Mouse (Mus musculus): Measurements from ENCODE around the gene Psmb9.

Psmb9 gene

DNA sequence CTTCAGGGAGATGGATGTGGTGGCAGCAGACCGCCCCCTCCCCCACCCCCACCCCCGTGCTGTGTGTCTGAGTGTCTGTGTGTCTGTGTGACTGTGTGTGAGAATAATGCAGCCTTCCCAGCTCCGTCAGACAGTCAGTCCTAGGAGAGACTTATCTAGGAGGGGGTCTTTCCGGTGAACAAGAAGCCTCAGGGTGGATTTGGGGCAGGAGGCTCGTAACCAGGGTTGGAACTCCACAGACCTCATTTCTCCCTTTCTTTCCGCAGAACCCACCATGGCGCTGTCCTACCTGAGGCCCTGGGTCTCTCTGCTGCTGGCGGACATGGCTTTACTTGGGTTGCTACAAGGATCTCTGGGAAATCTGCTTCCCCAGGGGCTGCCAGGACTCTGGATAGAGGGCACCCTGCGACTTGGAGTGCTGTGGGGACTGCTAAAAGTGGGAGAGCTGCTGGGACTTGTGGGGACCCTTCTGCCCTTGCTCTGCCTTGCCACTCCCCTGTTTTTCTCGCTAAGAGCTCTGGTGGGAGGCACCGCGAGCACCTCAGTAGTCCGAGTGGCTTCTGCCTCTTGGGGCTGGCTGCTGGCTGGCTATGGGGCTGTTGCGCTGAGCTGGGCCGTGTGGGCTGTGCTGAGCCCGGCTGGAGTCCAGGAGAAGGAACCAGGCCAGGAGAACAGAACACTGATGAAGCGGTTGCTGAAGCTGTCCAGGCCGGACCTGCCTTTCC, 17.6 kb upstream of the Psmb9 start:
- DNase-seq = peak; percentile 18

DNA sequence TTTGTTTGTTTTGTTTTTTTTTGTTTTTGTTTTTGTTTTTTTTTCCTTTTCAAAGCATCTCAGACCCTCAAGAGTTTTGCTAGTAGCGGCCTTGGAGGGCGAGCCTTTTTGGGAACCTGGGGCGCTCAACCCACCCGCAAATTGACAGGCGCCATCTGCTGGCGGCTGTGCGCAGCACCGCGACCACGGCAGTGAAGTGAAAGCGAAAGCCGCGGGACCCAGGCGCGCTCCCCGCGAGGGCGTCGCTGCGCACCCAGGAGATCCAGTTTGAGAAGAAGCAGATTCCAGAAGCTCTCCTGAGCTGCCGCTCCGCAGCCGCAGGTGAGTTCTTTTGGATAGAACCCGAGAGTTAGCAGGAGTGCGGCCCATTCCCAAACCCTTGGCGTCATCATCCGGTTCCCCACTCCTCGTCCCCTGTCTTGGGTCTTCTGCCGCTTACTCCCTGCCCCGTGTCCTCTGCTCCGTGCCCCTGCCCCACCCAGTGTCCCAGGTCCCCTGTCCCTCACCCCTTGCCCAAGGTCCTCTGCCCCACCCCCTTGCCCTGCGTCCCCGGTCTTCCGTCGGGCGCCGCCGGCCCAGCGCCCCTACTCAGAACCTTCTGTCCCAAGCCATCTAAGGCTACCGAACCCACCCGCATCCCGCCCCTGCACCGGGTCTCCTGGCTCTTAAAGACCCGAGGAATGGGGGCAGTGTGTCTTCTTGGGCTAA, 16.9 kb upstream of the Psmb9 start:
- DNase-seq = peak; percentile 88

DNA sequence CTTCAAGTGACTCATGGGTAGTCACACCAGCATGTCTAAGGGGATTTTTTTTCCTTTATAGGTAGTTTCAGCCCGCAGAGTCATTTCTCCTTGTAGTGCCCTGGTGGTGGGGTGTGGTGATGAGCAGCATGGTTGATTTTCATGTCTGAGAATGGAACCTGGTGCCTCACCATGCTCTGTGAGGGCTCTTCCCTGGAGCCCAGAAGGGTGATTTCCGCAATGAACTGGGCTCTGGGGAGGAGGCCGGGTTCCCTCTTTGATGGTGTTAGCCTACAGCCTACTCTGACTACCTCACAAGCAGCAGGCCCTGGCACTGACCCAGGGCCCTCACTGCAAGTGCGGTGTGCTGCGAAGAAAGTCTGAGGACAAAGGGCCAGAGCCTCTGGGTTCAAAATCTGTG, 15.9 kb upstream of the Psmb9 start, which contains the start of gene Tap2:
Tap2 (plus strand) TSS at position 84 of the 400 bp plus-strand sequence.
- DNase-seq = no peak

DNA sequence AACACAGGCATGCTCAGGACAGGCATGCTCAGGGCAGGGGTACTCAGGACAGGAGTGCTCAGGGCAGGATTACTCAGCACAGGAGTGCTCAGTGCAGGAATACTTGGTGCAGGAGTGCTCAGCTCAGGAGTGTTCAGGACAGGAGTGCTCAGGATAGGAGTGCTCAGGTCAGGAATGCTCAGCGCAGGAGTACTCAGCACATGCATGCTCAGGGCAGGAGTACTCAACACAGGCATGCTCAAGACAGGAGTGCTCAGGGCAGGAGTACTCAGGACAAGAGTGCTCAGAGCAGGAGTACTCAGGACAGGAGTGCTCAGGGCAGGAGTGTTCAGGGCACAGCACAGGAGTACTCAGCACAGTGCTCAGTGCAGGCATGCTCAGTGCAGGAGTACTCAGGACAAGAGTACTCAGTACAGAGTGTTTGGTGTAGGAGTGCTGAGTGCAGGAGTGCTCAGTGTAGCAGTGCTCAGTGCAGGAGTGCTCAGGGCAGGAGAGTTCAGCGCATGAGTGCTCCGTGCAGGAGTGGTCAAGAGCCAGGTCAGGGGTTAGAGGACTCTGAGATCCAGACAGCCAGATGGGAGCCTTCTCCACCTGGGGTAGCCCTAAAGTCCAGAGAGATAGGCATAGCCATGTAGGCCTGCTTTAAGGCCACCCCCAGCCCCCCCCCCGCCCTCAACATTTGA, 15.3 kb upstream of the Psmb9 start:
- DNase-seq = no peak

DNA sequence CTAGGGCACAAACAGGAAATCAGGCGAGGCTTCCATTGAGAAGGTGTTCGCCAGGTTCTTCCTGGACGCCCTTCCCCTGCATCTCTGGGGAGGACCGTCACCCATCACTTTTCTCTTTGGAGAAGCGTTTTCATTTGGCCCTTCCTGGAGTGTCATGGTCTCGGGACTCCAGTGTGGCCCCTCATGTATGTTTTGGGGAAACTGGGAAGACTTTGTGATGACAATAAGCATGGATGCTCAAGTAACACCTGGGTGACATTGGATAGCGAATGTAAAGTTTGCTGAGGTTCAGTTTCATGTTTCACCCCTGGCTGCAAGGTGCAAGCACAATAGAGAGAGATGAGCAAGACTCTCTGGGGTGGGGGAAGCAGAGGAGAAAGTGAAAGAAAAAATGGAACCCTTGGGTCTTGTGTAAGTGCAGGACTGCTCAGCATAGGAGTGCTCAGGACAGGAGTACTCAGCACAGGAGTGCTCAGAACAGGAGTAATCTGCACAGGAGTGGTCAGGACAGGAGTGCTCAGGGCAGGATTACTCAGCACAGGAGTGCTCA, 14.0 kb upstream of the Psmb9 start:
- DNase-seq = no peak

DNA sequence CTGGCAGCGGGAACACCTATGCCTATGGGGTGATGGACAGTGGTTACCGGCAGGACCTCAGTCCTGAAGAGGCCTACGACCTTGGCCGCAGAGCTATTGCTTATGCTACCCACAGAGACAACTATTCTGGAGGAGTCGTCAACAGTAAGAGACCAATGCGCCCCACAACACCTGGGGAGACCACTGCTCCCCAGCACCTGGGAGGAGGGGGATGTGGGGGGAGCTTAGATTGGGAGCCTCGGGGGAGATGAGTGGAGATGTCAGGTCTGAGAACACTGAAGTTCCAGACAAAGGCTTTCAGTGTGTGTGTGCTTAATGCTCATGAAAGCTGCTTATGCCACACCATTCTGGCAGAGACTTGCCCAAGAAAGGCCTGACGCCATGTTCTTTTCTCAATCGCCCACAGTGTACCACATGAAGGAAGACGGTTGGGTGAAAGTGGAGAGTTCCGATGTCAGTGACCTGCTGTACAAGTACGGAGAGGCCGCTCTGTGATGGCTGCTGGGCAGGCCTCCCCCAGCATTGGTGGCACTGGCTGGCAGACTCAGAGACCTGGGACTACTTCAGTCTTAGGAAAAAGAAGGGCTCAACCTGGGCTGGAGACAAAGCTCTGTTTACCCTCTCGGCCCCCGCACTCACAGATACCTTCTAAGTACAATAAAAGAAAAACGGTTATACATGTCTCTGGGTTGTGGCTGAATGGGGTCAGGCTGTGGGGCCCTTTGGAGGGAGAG, 13.4 kb upstream of the Psmb9 start:
- DNase-seq = no peak

DNA sequence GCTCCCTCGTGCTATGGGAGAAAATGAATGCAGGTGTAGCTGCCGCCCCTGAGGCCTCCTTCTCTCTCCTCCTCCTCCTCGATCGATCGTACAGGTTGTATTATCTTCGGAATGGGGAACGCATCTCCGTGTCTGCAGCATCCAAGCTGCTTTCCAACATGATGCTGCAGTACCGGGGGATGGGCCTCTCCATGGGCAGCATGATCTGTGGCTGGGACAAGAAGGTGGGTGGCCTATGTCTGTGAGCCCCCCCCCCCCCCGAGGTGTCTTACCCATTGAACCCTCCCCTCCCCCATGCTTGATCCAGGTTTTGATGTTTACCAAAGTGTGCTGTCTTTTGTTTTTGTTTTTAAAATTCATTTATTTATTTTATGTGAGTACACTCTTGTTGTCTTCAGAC, 12.5 kb upstream of the Psmb9 start:
- no peak for DNase-seq

DNA sequence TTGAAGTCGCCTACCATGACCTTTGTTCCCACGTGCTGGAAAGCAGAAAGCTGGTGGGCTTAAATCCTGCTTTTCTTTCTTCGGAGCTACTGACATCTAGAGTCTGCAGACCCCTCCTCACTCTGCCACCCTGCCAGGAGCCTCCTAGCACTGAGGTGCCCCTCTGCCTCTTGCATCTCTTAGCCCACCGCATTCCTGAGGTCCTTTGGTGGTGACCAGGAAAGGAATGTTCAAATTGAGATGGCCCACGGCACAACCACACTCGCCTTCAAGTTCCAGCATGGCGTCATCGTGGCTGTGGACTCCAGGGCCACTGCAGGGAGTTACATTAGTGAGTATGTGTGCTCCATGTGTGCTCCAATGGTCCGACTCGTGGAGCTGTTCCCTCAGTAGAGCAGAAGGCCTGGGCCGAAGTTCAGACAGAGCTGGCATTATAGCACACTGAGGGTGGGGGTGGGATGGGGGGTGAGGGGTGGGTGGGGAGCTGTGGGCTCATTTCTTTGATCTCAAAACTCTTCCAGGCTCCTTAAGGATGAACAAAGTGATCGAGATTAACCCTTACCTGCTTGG, 11.6 kb upstream of the Psmb9 start:
- no peak for DNase-seq

DNA sequence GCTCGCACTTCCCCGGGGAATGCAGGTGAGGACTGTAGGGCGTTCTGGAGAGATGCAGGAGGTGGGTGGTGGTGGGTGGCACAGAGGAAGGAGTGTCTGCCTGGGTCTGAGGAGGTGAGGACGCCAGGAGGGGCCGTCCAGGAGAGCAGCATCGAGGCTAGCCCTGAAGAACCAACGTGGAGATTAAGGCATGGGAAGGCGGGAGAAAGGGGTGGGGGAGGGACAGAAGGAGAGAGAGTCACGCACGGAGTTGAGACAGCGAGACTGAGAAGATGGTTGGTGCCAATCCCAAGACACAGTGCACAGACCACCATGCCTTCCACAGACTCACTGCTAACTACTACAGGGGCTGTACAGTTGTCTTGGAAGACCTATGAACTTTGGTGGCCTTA, 11.0 kb upstream of the Psmb9 start:
- DNase-seq = no peak

DNA sequence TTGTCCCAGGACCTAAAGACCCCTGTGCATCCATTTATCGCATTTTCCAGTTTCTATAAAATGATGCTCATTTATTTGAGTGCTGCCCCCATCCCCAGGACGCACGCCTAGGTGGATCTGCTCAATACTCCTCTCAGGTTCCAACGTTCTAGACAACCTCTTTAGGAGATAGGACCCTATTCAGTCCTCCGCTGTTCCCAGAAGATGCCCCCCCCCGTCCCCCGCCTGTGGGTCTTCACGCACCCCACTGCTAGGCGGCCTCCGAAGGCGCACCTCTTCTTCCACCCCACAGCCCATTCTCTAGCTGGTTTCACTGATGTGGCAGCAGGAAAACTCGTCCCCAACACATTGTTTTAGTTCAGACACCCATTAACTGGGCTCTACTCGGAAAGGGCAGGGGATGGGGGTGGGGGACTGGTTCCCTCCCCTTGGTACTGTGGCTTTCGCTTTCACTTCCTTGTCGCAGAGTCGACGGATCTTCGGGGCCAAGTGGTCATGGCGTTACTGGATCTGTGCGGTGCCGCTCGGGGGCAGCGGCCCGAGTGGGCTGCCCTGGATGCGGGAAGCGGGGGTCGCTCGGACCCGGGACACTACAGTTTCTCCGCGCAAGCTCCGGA, 10.4 kb upstream of the Psmb9 start:
- DNase-seq = peak; percentile 23

DNA sequence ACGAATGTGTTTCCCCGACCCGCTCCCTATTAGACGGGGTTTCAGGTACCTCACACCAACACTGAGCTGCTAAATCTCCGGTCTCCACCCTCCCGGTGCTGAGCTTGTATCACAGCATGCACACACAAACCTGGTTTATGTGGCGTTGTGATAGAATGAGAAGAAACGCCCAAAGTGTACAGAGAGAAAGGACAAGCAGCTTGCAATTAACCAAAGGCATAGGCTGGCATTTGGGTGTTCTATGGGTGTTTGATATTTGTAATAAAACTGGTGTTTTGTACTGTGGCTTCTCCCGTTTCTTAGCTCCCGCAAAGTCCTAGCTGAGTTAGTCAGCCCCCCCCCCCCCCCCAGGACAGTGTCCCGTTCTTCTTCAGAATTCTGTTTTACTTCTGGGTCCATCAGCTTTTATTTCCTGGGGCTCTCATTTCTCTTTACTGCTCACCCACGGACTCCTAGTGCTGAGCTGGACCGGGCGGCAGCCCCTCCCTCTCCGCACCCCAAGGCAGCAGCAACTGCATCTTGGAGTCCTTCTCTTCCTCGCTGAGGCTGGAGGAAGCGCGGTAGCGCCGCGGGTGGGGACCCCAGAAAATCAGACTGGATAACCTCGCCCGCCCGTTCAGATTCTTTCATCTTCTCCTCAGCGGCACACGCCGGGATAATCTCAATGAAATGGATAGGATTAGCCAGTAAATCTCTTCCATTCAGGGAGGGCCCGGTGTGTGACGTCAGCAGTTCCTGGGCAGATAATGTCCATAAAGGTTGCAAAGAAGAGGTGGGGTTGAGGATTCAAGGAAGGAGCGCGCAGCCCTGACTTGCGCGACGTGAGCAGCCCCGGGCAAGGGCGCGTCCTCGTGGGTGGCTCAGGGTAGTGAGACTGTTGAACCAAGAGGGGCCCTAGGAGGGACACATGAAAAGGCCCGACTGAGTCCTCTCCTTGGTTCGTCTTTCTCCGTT, 9.7 kb upstream of the Psmb9 start, which contains the start of gene Psmb8:
Psmb8 (plus strand) TSS at position 781 of the 954 bp plus-strand sequence.
- DNase-seq = peak; percentile 67

DNA sequence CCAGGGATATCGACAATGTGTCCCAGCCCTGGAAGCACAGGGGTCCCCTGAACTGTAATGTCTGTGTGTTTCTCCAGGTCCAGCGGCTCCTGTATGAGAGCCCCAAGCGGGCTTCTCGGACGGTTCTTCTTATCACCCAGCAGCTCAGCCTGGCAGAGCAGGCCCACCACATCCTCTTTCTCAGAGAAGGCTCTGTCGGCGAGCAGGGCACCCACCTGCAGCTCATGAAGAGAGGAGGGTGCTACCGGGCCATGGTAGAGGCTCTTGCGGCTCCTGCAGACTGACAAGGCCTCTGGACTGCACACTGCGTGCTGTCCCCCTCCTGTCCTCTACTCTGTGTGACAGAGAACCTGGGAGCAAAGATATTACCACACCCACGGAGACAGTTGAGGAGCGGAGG, 8.9 kb upstream of the Psmb9 start:
- no peak for DNase-seq

DNA sequence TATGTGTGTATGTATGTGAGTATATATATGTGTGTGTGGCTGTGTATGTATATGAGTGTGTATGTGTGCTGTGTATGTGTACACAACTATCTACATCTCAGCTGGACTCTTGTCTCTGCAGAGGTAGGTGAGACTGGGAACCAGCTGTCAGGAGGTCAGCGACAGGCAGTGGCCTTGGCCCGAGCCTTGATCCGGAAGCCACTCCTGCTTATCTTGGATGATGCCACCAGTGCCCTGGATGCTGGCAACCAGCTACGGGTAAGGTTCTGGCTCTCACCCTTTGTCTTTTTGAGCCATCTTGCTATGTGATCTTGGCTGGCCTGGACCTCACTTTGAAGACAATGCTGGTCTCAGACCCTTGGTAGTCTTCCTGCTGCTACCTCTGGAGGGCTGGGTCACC, 7.2 kb upstream of the Psmb9 start:
- no peak for DNase-seq

DNA sequence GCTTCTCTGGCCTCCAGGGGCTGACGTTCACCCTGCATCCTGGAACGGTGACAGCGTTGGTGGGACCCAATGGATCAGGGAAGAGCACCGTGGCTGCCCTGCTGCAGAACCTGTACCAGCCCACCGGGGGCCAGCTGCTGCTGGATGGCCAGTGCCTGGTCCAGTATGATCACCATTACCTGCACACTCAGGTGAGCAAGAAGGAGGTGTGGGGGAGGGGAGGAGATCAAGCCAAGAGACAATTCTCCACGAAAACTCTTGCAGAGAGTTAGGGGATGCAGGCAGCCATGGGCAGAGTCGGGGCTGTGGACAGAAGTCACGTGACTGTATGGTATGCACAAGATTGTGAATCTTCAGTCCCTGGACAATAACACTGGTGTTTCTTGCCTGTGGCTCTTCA, 5.9 kb upstream of the Psmb9 start:
- DNase-seq = no peak

DNA sequence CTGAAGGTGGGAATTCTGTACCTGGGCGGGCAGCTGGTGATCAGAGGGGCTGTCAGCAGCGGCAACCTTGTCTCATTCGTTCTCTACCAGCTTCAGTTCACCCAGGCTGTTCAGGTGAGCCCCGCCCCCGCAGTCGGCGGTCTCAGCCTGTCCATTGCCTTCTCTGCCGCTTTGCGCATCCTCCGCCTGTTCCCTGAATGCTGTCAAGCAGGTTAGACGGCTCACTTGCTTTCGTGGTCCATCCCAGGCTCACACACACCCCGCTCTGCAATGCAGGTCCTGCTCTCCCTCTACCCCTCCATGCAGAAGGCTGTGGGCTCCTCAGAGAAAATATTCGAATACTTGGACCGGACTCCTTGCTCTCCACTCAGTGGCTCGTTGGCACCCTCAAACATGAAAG, 5.3 kb upstream of the Psmb9 start:
- DNase-seq = no peak

DNA sequence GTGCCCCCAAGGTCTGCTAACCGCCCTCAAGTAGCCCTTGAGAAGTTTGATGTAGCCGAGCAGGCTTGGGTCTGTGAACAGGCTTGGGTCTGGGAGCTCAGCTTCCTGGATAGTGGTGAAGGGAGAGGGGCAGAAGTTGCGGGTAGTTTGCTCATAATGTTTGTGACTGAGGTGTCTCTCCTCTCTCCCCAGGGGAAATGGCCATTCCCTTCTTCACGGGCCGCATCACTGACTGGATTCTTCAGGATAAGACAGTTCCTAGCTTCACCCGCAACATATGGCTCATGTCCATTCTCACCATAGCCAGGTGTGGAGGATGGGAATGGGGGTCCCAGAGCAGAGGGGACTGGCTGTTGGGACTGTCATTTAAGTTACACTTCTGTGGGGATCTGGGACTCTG, 1.4 kb upstream of the Psmb9 start:
- DNase-seq = no peak

DNA sequence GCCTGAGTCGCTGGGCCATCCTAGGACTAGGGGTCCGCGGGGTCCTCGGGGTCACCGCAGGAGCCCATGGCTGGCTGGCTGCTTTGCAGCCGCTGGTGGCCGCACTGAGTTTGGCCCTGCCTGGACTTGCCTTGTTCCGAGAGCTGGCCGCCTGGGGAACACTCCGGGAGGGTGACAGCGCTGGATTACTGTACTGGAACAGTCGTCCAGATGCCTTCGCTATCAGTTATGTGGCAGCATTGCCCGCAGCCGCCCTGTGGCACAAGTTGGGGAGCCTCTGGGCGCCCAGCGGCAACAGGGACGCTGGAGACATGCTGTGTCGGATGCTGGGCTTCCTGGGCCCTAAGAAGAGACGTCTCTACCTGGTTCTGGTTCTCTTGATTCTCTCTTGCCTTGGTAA, 446 bp upstream of the Psmb9 start:
- peak; percentile 14 for DNase-seq

DNA sequence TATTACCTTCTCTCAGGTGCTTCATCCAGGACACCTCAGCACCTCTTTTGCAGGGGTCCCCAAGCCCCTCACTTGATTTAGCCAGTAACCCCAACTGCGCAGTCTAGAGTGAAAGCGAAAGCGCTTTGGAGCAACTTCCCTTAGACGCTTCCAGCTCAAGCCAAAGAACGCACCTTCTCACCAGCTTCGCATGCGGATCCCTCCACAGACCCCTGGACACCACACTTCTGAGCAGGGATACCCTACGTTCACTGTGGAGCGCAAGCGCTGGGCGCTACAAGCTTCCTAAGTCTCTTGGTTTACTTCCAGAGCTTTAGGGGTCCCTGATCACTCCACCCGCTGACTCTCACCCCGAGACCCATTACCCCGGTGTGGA, 691 bp downstream of the Psmb9 start:
- DNase-seq = no peak

DNA sequence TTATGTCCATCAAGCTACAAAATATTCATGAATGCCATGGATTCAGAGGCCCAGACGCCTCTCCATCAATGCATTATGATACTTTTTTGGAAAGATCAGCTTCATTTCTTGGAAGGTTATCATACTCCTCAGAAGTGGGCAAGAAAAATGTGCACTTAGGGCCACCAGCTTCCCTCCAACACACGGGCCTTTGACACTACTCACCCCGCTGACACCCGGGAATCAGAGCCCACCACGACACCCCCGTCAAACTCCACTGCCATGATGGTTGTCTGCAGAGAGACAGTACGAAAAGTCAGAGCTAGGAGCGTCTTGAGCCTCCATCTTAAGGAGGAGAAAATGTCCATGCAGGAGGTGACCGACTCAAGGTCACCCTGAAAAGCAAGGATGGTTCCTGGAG, 2.0 kb downstream of the Psmb9 start:
- no peak for DNase-seq

DNA sequence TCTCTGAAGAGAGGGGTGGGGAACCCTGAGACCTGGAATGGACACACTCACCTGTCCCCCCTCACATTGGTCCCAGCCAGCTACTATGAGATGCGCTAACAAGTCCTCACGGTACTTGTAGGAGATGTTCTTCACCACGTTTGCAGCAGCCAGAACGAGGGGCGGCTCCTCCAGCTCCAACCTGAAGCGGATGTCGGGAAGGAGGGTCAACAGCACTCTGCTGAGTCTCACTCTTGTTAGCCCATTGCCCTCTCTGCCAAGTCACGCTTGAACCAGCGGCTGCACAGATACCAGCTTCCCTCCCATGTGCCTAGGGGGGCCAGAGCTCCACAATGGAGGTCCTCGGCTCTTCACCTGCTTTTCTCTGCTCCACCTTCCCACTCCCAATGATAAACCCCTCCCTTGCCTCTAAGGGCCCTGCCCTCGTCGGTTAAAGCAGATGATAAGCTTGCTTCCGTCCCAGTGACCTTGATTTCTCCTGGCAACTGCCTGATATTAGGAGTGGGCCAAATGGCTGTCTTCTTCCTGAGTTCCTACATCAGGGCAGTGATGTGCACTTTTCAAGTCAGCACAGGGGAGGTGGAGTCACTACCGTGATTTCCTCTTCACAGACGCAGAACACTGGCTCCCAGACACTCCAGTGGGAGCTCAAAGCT, 3.9 kb downstream of the Psmb9 start:
- no peak for DNase-seq
